Mouse (Mus musculus) kidney, embryonic 14.5 days (tissue): ENCODE results near the gene Mcub. TPM values are rescaled to one million over a fixed set of nuclear protein-coding genes. Genes with fewer than 3 reads are reported as not detected.

ENCODE experiments used
- ATAC-seq: fragments of 200-750 bp; cut with Nextera tagmentation; 2 replicates; pipeline ENCODE4 v1.8.0; 2017; ENCODE audit warnings: moderate number of reproducible peaks, mild to moderate bottlenecking, moderate TSS enrichment, moderate library complexity; ENCODE audit not compliant: low FRiP score, low TSS enrichment
- H3K27ac ChIP-seq: fragments of 300-500 bp; sonication (generic); 2 replicates; pipeline ENCODE4 v1.5.1; 2014; ENCODE audit warnings: low read depth, mild to moderate bottlenecking, low read length, moderate library complexity, mixed read lengths
- H3K27me3 ChIP-seq: fragments of 300-500 bp; sonication (generic); 2 replicates; pipeline ENCODE4 v1.6.1; 2014; ENCODE audit warnings: mild to moderate bottlenecking, low read length; ENCODE audit not compliant: control insufficient read depth, insufficient read depth
- H3K36me3 ChIP-seq: fragments of 300-500 bp; sonication (generic); 2 replicates; pipeline ENCODE4 v1.6.1; 2014; ENCODE audit warnings: low read length, mixed read lengths; ENCODE audit not compliant: control insufficient read depth, insufficient read depth
- H3K4me1 ChIP-seq: fragments of 300-500 bp; sonication (generic); 2 replicates; pipeline ENCODE4 v1.6.1; 2014; ENCODE audit warnings: low read length, mixed read lengths; ENCODE audit not compliant: control insufficient read depth, insufficient read depth
- H3K4me2 ChIP-seq: fragments of 300-500 bp; sonication (generic); replicated peaks from 2 replicates; pipeline ENCODE4 v1.6.1; 2014; ENCODE audit warnings: low read depth, mild to moderate bottlenecking, low read length
- H3K4me3 ChIP-seq: fragments of 300-500 bp; sonication (generic); 2 replicates; pipeline ENCODE4 v1.5.1; 2014; ENCODE audit warnings: mild to moderate bottlenecking, low read length
- H3K9ac ChIP-seq: fragments of 300-500 bp; sonication (generic); 2 replicates; pipeline ENCODE4 v1.6.1; 2014; ENCODE audit warnings: low read depth, mild to moderate bottlenecking, low read length, moderate library complexity
- H3K9me3 ChIP-seq: fragments of 300-500 bp; sonication (generic); 2 replicates; pipeline ENCODE4 v1.6.1; 2016; ENCODE audit warnings: low read length; ENCODE audit not compliant: control insufficient read depth
- WGBS: fragments of 180-500 bp; shearing (Covaris S2); extraction: QIAGEN DNeasy Blood & Tissue Kit; methylation state at CpG from one replicate; pipeline ENCODE4 v1.1.7; 2014; 5-methylcytosine and 5-hydroxymethylcytosine counted together
- polyA plus RNA-seq: library from polyadenylated mRNA; unstranded; fragments of >200 nt; fragmentation: Nextera tagmentation; extraction: Ambion mirVana; gene quantifications from 2 replicates; pipeline ENCODE4 v1.2.1, GENCODE M21; 2014

The Mcub gene
- polyA plus RNA-seq, 1 experiment from 2014 or later: 1.6 TPM

GRCm38 (mm10) chr3:129893143-129893542 lies 76.9 kb downstream of the Mcub start:
- 96% methylated on average over 3 of the region's 3 CpGs for WGBS
- Histone ChIP-seq H3K4me3 (no peak overlapping the region), H3K4me1 (peaks cover 11% of the 10 kb centered on the region; the same call in 1 of the 2 replicates), H3K9me3 (no peaks in the 10 kb centered on the region), H3K27ac (no peak overlapping the region), H3K36me3 (peaks cover 16% of the 10 kb centered on the region; the same call in 1 of the 2 replicates), H3K4me2 (no peak overlapping the region), H3K27me3 (no peaks in the 10 kb centered on the region), H3K9ac (no peak overlapping the region)
- ATAC-seq: no peak

DNA sequence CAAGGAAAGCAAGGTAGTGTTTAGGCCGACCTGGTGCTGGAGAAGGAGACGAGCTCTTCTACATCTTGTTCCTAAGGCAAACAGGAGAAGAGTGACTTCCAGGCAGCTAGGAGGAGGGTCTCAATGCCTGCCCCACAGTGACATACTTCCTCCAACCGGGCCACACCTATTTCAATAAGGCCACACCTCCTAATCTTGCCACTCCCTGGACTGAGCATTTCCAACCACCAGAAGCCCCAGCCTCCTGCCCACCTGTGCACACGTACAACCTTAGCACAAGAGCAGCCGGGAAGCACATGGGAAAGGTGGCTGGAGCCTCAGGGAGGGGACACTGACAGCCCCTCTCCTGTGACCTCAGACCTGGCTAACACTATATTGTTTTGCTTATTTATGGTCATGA lies 78.0 kb downstream of the Mcub start:
- ATAC-seq: no peak
- H3K4me3 ChIP-seq: no peak overlapping the region
- no peaks in the 10 kb centered on the region for H3K27me3 ChIP-seq
- no peak overlapping the region for H3K27ac ChIP-seq
- no peak overlapping the region for H3K9ac ChIP-seq
- H3K4me1 ChIP-seq: peaks cover 7% of the 10 kb centered on the region; the same call in 1 of the 2 replicates
- no peak overlapping the region for H3K4me2 ChIP-seq
- no peaks in the 10 kb centered on the region for H3K9me3 ChIP-seq
- H3K36me3 ChIP-seq: peaks cover 16% of the 10 kb centered on the region; the same call in 1 of the 2 replicates
- WGBS: 89% methylated on average over 5 of the region's 5 CpGs

DNA sequence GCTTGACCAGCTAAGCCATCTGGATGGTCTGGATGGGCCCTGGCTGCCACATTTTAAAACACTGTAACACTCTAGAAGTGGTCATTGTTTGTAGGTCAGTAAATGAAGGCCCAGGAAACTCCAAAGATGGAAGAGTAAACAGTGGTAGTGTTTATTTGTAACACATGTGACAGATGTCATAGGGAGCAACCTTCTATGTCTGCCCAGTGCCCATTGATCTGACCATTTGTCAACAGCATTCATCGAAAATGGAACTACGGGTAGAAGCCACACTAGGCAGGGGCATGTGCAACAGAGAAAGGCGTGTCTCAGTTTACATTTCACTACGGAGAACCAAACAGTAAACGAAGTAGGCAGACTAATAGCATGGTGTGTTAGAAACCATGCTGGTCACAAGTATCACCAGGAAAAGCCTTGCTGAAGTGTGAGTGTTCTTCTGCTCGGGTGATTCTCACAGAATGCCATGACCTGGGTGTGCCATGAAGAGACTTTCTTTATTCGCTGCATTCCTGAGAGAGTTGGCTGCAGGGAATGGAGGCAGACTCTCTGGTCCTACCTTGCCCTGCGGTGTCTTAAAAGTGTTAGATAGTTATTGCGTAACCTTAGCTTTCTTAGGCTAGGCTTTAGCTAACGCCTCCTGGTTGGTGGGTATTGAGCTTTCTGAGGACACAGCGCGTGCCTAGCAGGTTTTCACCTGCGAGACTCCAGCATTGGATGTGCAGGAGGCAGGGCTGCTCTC lies 82.1 kb downstream of the Mcub start:
- Histone ChIP-seq H3K9me3 (no peaks in the 10 kb centered on the region), H3K4me1 (no peaks in the 10 kb centered on the region), H3K4me3 (no peak overlapping the region), H3K36me3 (peaks cover 13% of the 10 kb centered on the region; the same call in 1 of the 2 replicates), H3K27me3 (no peaks in the 10 kb centered on the region), H3K4me2 (no peak overlapping the region), H3K27ac (no peak overlapping the region), H3K9ac (no peak overlapping the region)
- ATAC-seq: no peak
- 90% methylated on average over 13 of the region's 13 CpGs for WGBS

- Histone ChIP-seq H3K4me3 (no peak overlapping the region), H3K4me2 (no peak overlapping the region), H3K27ac (no peak overlapping the region), H3K9ac (no peak overlapping the region), H3K9me3 (no peaks in the 10 kb centered on the region), H3K4me1 (no peaks in the 10 kb centered on the region), H3K27me3 (no peaks in the 10 kb centered on the region), H3K36me3 (peaks cover 13% of the 10 kb centered on the region; the same call in 1 of the 2 replicates)
- 66% methylated on average over 5 of the region's 5 CpGs for WGBS
- no peak for ATAC-seq
These were observed 83.6 kb downstream of the Mcub start for GRCm38 (mm10) chr3:129886430-129886829.

GRCm38 (mm10) chr3:129885577-129885976 lies 84.4 kb downstream of the Mcub start:
- peaks cover 6% of the 10 kb centered on the region; the same call in 1 of the 2 replicates for H3K36me3 ChIP-seq
- no peaks in the 10 kb centered on the region for H3K27me3 ChIP-seq
- H3K4me3 ChIP-seq: no peak overlapping the region
- no peaks in the 10 kb centered on the region for H3K4me1 ChIP-seq
- H3K9ac ChIP-seq: no peak overlapping the region
- ATAC-seq: no peak
- H3K4me2 ChIP-seq: no peak overlapping the region
- WGBS: 86% methylated on average over 9 of the region's 9 CpGs
- H3K27ac ChIP-seq: no peak overlapping the region
- no peaks in the 10 kb centered on the region for H3K9me3 ChIP-seq

GRCm38 (mm10) chr3:129880925-129881593 lies 88.9 kb downstream of the Mcub start:
- no peak overlapping the region for H3K9ac ChIP-seq
- H3K4me2 ChIP-seq: no peak overlapping the region
- 0 out of 2 replicates have a peak, but pooled peaks cover 5% of the 10 kb centered on the region for H3K4me1 ChIP-seq
- no peaks in the 10 kb centered on the region for H3K9me3 ChIP-seq
- H3K36me3 ChIP-seq: no peaks in the 10 kb centered on the region
- H3K27ac ChIP-seq: no peak overlapping the region
- H3K4me3 ChIP-seq: no peak overlapping the region
- WGBS: 70% methylated on average over 8 of the region's 8 CpGs
- no peak for ATAC-seq
- no peaks in the 10 kb centered on the region for H3K27me3 ChIP-seq

- no peak overlapping the region for H3K9ac ChIP-seq
These were observed 90.1 kb downstream of the Mcub start for GRCm38 (mm10) chr3:129879913-129880312.

GRCm38 (mm10) chr3:129879131-129879757 lies 90.8 kb downstream of the Mcub start:
- Histone ChIP-seq H3K9me3 (no peaks in the 10 kb centered on the region), H3K27me3 (no peaks in the 10 kb centered on the region), H3K9ac (peak overlapping the region; percentile 77), H3K27ac (peak overlapping the region; percentile 69; the same call in 1 of the 2 replicates), H3K4me1 (0 out of 2 replicates have a peak, but pooled peaks cover 5% of the 10 kb centered on the region), H3K36me3 (no peaks in the 10 kb centered on the region), H3K4me3 (peak overlapping the region; percentile 70), H3K4me2 (peak overlapping the region; percentile 79)
- ATAC-seq: peak; percentile 73
- WGBS: under 1% methylated on average over 25 of the region's 25 CpGs

More at GRCm38 (mm10) chr3:129879913-129880312, 90.1 kb downstream of the Mcub start:
- Histone ChIP-seq H3K36me3 (no peaks in the 10 kb centered on the region), H3K4me3 (no peak overlapping the region), H3K4me2 (peak overlapping the region; percentile 79), H3K27me3 (no peaks in the 10 kb centered on the region), H3K4me1 (0 out of 2 replicates have a peak, but pooled peaks cover 5% of the 10 kb centered on the region), H3K27ac (no peak overlapping the region), H3K9me3 (no peaks in the 10 kb centered on the region)
- 70% methylated on average over 2 of the region's 2 CpGs for WGBS
- ATAC-seq: no peak
